Mouse (Mus musculus) retina, adult 2 months (tissue): ENCODE measurements at regions not wholly inside any gene's neighbourhood (a gene's known extent, or its start where the extent isn't known, plus 50 kb on each side); places are given as distances from the start of the nearest gene placed in this dataset.

Experiments
- DNase-seq: peaks from one replicate; pipeline ENCODE4 v3.0.0-alpha.2; 2012; ENCODE audit warnings: low read depth, low spot score

- DNase-seq = peak; percentile 13
Observed at GRCm38 (mm10) chr5:9954652-9955051, 229.7 kb upstream of the Grm3 start.

- DNase-seq = no peak
Observed at GRCm38 (mm10) chr5:9938746-9939145, 213.8 kb upstream of the Grm3 start.

GRCm38 (mm10) chr5:9912936-9913335, 188.0 kb upstream of the Grm3 start:
- DNase-seq = no peak

- DNase-seq = no peak
Observed at GRCm38 (mm10) chr5:9911783-9912182, 186.8 kb upstream of the Grm3 start.

GRCm38 (mm10) chr5:9911089-9911473, 186.1 kb upstream of the Grm3 start:
- DNase-seq = no peak

- DNase-seq = no peak
Observed at GRCm38 (mm10) chr5:9910452-9911088, 185.6 kb upstream of the Grm3 start.

GRCm38 (mm10) chr5:9895297-9895696, 170.3 kb upstream of the Grm3 start:
- DNase-seq = no peak

GRCm38 (mm10) chr5:9878063-9878462, 153.1 kb upstream of the Grm3 start:
- no peak for DNase-seq

GRCm38 (mm10) chr5:9869091-9869490, 144.1 kb upstream of the Grm3 start:
- DNase-seq = no peak

GRCm38 (mm10) chr5:9829750-9830149, 104.8 kb upstream of the Grm3 start:
- DNase-seq = no peak

- no peak for DNase-seq
Observed at GRCm38 (mm10) chr5:9801707-9802106, 76.7 kb upstream of the Grm3 start.

GRCm38 (mm10) chr5:9781107-9781506, 56.1 kb upstream of the Grm3 start:
- no peak for DNase-seq
